Mouse (Mus musculus): ENCODE measurements around the gene Dennd1a.

Gene Dennd1a

GRCm38 (mm10) chr2:38286733-38287551 is at the start of gene Dennd1a:
Gene Dennd1a (minus strand): TSS chr2:38287390.
- no peak for TF ChIP-seq GATA4 (IDR thresholded peaks at IDR 0.05; ENCODE audit: insufficient replicate concordance, low read length)

GRCm38 (mm10) chr2:38336606-38337005 is 49.4 kb upstream of the Dennd1a start:
- no peak for TF ChIP-seq GATA4 (IDR thresholded peaks at IDR 0.05; ENCODE audit: insufficient replicate concordance, low read length)

GRCm38 (mm10) chr2:38333586-38334119 is 46.5 kb upstream of the Dennd1a start:
- no peak for TF ChIP-seq GATA4 (IDR thresholded peaks at IDR 0.05; ENCODE audit: insufficient replicate concordance, low read length)

GRCm38 (mm10) chr2:38326671-38327070 is 39.5 kb upstream of the Dennd1a start:
- TF ChIP-seq GATA4 (IDR thresholded peaks at IDR 0.05; ENCODE audit: insufficient replicate concordance, low read length), result no peak

- no peak for TF ChIP-seq GATA4 (IDR thresholded peaks at IDR 0.05; ENCODE audit: insufficient replicate concordance, low read length)
Observed at GRCm38 (mm10) chr2:38323380-38323779, 36.2 kb upstream of the Dennd1a start.

GRCm38 (mm10) chr2:38320911-38321310 is 33.7 kb upstream of the Dennd1a start:
- TF ChIP-seq GATA4 (IDR thresholded peaks at IDR 0.05; ENCODE audit: insufficient replicate concordance, low read length), result no peak

- no peak for TF ChIP-seq GATA4 (IDR thresholded peaks at IDR 0.05; ENCODE audit: insufficient replicate concordance, low read length)
Observed at GRCm38 (mm10) chr2:38319086-38319485, 31.9 kb upstream of the Dennd1a start.

- no peak for TF ChIP-seq GATA4 (IDR thresholded peaks at IDR 0.05; ENCODE audit: insufficient replicate concordance, low read length)
Observed at GRCm38 (mm10) chr2:38313399-38313798, 26.2 kb upstream of the Dennd1a start.

GRCm38 (mm10) chr2:38312921-38313320 is 25.7 kb upstream of the Dennd1a start:
- no peak for TF ChIP-seq GATA4 (IDR thresholded peaks at IDR 0.05; ENCODE audit: insufficient replicate concordance, low read length)

GRCm38 (mm10) chr2:38305152-38305551 is 18.0 kb upstream of the Dennd1a start:
- no peak for TF ChIP-seq GATA4 (IDR thresholded peaks at IDR 0.05; ENCODE audit: insufficient replicate concordance, low read length)

- no peak for TF ChIP-seq GATA4 (IDR thresholded peaks at IDR 0.05; ENCODE audit: insufficient replicate concordance, low read length)
Observed at GRCm38 (mm10) chr2:38300941-38301340, 13.8 kb upstream of the Dennd1a start.

GRCm38 (mm10) chr2:38295939-38296338 is 8.7 kb upstream of the Dennd1a start:
- TF ChIP-seq GATA4 (IDR thresholded peaks at IDR 0.05; ENCODE audit: insufficient replicate concordance, low read length), result no peak

- no peak for TF ChIP-seq GATA4 (IDR thresholded peaks at IDR 0.05; ENCODE audit: insufficient replicate concordance, low read length)
Observed at GRCm38 (mm10) chr2:38291526-38291925, 4.3 kb upstream of the Dennd1a start.

GRCm38 (mm10) chr2:38288226-38288625 is 1.0 kb upstream of the Dennd1a start:
- TF ChIP-seq GATA4 (IDR thresholded peaks at IDR 0.05; ENCODE audit: insufficient replicate concordance, low read length), result no peak

GRCm38 (mm10) chr2:38286433-38286732 is 807 bp downstream of the Dennd1a start:
- no peak for TF ChIP-seq GATA4 (IDR thresholded peaks at IDR 0.05; ENCODE audit: insufficient replicate concordance, low read length)

GRCm38 (mm10) chr2:38285781-38286432 is 1.3 kb downstream of the Dennd1a start:
- no peak for TF ChIP-seq GATA4 (IDR thresholded peaks at IDR 0.05; ENCODE audit: insufficient replicate concordance, low read length)
